Mouse (Mus musculus) B cell, adult 2 months (primary cell): Measurements from ENCODE around the gene Prkag1.

ENCODE experiments used
- DNase-seq, 2 experiments: peaks; one replicate each; pipeline ENCODE4 v3.0.0; 2022

Prkag1 gene

GRCm38 (mm10) chr15:98852733-98853132 is 21.4 kb upstream of the Prkag1 start:
- DNase-seq = no peak

- DNase-seq = no peak
Observed at GRCm38 (mm10) chr15:98852071-98852470, 20.8 kb upstream of the Prkag1 start.

GRCm38 (mm10) chr15:98851229-98851818 is 20.0 kb upstream of the Prkag1 start:
- no peak for DNase-seq

GRCm38 (mm10) chr15:98850668-98851067 is 19.3 kb upstream of the Prkag1 start:
- DNase-seq = no peak

- DNase-seq = no peak
Observed at GRCm38 (mm10) chr15:98849956-98850600, 18.8 kb upstream of the Prkag1 start.

GRCm38 (mm10) chr15:98849165-98849564 is 17.8 kb upstream of the Prkag1 start:
- DNase-seq = no peak

- no peak for DNase-seq
Observed at GRCm38 (mm10) chr15:98846140-98846539, 14.8 kb upstream of the Prkag1 start.

GRCm38 (mm10) chr15:98845149-98845548 is 13.8 kb upstream of the Prkag1 start:
- DNase-seq = no peak

- no peak for DNase-seq
Observed at GRCm38 (mm10) chr15:98843595-98844223, 12.4 kb upstream of the Prkag1 start.

GRCm38 (mm10) chr15:98839671-98840585 is 8.6 kb upstream of the Prkag1 start:
- DNase-seq = no peak

- DNase-seq = no peak
Observed at GRCm38 (mm10) chr15:98839161-98839560, 7.8 kb upstream of the Prkag1 start.

- no peak for DNase-seq
Observed at GRCm38 (mm10) chr15:98837743-98838103, 6.4 kb upstream of the Prkag1 start.

- DNase-seq = no peak
Observed at GRCm38 (mm10) chr15:98837006-98837742, 5.9 kb upstream of the Prkag1 start.

- no peak for DNase-seq
Observed at GRCm38 (mm10) chr15:98835291-98835690, 4.0 kb upstream of the Prkag1 start.

- no peak for DNase-seq
Observed at GRCm38 (mm10) chr15:98834059-98834458, 2.7 kb upstream of the Prkag1 start.

GRCm38 (mm10) chr15:98833281-98833680 is 2.0 kb upstream of the Prkag1 start:
- DNase-seq = no peak

- DNase-seq = peak; percentile 56 to 67
Observed at GRCm38 (mm10) chr15:98832161-98833058, 1.1 kb upstream of the Prkag1 start.

- no peak for DNase-seq
Observed at GRCm38 (mm10) chr15:98831684-98832035, 339 bp upstream of the Prkag1 start.

GRCm38 (mm10) chr15:98827611-98828011 is 3.7 kb downstream of the Prkag1 start:
- DNase-seq = no peak

- peak; percentile 52 to 61 for DNase-seq
Observed at GRCm38 (mm10) chr15:98823434-98823833, 7.9 kb downstream of the Prkag1 start.

- no peak for DNase-seq
Observed at GRCm38 (mm10) chr15:98822147-98822546, 9.2 kb downstream of the Prkag1 start.

- peak; percentile 63 to 69 for DNase-seq
Observed at GRCm38 (mm10) chr15:98821403-98821802, 9.9 kb downstream of the Prkag1 start.
